Mouse (Mus musculus): Measurements from ENCODE around the gene Prkce.

GRCm38 (mm10) chr17:86407921-86408613 is 240.5 kb downstream of the Prkce start:
- no peak for TF ChIP-seq CTCF (IDR thresholded peaks at IDR 0.05; ENCODE audit: low read depth)
- no peak for TF ChIP-seq EP300 (IDR thresholded peaks at IDR 0.05; ENCODE audit: low read depth)
